Mouse (Mus musculus) ovary, postnatal 14 days (tissue): ENCODE data around the gene Tns2.

Experiments used
- DNase-seq: peaks from one replicate; pipeline ENCODE4 v3.0.0; 2022; ENCODE audit warnings: low spot score

The Tns2 gene

DNA sequence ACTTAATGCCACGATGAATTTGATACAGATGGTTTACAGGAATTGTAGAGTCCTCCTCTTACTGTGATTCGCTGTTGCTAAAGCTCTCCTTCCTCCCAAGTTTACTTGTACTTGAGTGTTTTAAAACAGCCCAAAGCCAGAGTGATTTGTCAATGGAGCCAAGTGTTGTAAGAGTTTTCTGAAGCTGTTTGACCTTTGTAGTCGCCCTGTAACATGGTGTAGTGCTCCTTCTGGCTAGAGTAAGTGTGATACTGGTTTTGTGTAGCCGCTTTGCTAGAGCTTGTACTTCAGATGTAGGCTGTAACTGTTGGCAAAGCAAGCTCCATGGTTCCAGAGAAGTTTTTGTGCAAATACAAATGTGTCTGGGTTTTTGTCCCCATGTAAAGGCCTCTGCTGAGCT is 8.0 kb upstream of the Tns2 start:
- DNase-seq, result no peak

DNA sequence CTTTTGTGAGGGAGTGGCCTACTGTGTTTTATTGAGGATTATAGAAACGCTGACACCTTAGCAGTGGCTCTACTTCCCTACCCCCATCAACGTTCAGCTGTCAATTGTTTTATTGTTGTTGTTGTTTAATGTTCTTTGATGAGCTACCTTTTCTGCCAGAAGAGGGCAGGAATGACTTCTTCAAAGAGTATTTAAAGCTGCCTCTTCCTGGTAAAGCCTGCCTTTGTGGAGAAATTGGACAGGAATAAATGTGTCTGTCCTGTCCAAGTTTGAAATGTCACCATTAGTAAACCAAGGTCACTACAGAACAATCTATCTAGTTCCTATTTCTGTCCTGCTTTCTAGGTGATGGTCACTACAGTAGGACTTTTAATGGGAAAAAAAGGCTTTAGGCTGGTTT is 6.1 kb upstream of the Tns2 start:
- no peak for DNase-seq

DNA sequence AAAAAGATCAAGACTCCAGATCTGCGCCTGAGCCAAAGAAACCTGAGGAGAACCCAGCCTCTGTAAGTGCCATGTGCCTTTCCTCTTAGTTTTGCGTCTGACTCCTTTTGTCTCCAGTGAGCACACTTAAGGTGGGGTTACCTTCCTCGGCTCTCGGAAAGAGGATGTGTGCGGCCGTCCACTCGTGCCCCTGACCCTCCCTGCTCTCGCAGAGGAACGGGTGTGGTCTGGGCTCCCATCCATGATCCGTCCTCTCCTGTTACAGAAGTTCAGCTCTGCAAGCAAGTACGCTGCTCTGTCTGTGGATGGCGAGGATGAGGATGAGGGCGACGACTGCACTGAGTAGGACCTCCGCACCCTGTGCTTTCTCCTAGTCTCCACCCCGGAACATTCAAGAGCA is 5.2 kb upstream of the Tns2 start:
- no peak for DNase-seq

DNA sequence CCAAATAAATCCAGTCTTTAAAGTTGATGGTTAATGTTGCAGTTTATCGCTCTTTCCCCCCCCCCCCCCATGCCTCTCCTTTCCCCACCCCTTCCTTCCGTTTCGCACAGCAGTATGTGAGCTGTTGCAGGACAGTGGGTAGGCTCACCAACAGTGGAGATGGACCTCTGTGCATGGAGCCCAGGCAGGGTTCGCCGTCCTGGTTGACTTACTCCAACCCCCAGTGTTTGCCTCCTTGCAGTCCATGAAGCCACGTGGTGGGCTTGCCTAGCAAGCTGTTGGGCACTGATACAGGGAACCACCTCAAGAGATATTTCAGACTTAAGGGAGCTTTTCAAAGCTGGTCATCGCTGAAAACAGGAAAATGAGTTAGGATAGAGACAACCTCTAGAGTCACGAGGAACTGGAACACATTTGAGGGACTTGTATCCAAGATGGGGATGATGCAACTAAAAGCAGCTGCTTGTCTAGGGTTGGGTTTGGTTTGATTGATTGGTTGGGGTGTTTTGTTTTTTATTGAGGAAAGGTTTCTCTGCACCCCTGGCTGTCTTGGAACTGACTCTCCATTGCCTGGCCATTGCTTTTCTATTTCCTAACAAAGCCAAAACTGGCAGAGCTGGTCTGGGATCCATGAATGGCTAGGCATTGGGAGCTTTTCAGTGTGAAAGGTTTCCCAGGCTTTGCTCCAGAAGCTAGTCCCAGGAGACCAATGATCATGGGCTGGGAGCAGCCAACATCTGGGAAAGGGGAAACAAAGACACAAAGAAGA is 2.9 kb upstream of the Tns2 start:
- no peak for DNase-seq

DNA sequence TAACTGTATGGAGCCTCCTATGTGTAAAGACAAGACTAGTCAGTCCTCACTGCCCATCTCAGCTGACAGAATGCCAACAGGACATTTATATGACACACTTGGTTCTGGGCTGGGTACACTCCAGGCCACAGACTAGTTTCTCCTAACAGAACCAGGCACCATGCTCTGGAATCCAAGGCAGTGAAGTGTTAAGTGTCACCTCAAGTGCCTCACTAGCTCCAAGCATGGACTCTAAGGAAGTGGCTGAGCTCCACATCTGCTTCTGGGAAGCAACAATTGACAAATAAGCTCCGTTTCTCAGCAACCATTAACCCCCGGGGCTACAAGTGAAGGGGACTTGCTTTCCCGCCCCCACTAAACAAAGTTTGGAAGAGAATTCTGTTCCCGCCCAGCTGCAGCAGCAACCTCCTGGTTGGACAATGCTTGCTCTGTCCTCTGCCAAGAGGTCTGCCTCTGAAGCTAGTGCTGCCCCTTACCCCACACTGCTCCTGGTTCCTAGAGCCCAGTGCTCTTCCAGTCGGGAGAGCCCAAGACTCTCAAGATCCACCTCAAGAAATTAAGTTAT is 2.1 kb upstream of the Tns2 start:
- DNase-seq, result no peak

DNA sequence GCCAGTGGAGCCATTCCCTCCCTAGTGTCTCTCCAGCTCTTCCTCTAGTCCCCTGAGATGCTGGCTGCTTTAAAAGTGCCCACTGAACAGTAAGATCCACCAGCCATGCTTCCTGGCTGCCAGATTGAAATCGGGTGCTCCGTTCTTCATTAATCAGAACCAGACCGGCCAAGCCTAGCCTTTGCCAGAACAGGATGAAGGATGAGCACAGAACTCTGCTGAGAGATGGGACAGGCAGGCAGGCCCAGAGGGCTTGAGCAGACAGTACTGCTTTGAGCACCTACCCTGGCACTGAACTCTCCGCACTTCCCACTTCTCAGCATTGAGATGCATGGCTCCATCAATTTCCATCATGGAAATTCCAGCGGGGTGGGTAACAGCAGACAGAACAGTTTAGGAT is 953 bp upstream of the Tns2 start:
- no peak for DNase-seq

DNA sequence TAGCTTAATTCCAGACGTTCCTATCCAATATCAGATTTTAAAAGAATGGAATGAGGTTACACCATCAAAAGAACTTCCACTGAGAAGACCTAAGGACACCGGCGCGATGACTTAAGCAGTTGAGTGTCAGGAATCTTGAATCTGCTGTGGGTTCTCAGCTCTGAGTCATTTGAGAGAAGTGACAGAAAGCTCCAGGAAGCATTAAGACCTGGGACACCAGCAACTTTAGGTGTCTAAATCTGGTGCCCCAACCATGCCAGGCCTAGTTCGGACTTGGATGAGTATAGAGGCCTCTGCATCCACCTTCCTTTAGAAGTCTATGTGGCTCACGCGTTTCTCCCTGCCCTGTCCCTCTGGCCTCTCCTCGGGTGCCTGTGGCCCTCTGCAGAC is 447 bp upstream of the Tns2 start:
- no peak for DNase-seq

DNA sequence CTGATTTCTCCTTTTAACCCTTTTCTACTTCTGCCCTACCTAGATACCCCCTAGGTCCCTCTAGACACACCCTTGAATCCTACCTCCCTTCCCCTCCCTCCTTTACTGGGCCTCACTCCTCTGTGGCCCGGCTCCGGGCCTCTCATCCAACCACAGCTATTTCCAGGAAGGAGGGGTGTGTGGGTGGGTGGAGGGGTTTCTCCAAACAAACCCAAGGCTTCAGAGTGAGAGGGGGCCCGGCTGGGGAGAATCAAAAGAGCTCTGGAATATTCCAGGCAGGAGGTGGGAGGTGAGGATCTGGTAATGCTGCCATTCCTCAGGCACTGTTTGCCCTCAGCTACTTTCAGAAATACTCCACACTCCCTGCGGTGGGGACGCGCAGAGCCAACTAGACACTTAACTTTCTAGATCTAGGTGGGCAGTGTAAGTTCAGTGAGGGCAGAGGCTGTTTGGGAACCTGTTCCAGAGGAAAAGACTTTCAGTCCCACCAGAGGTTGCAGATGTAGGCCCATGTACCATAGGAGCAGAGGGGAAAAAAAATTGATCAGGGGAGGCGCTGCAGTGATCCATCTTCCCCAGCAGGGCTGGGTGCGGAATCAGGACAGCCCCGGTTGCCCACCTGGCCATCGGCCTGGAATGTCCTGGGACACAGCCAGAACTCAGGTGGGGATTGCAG is 921 bp downstream of the Tns2 start:
- DNase-seq, result peak; percentile 45

DNA sequence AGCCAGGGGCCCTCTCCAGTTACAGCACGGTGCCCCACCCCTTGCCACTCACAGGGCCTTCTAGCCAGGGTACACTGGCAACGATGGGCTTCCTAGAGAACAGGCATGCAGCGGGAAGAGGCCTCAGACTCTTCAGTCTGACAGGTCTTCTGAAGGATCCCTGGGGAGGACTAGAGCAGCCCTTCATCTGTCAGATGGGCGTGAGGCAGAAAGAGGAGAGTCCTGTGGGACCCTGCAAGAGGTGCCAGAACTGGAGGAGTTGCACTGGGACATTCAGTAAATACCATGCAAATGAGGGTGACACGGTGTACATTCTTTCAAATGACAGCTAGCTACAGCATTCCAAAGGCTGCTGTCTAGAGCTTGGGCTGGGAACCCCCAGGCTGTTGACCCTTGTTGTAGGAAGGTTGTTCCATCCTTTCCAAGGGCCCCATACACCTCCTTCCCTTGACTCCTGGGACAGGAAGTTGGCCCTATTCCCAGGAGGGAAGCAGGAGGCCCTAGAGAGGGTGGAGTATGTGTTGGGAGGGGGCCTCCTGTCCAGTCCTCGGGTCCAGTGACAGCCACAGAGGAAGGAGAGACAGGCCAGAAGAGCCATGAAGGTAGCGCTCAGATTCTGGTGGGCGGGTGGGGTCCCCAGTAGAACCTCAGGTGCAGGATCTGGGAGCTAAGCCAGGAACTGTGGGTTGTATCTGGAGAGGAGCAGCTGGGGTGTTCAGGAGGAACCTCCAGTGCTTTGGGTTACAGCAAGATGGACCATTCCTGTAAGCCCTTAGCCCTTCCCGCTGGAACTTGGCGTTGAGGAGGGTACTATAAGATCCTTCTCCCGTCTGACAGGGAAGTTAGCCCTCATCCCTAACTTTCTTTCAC is 1.7 kb downstream of the Tns2 start:
- peak; percentile 42 for DNase-seq

DNA sequence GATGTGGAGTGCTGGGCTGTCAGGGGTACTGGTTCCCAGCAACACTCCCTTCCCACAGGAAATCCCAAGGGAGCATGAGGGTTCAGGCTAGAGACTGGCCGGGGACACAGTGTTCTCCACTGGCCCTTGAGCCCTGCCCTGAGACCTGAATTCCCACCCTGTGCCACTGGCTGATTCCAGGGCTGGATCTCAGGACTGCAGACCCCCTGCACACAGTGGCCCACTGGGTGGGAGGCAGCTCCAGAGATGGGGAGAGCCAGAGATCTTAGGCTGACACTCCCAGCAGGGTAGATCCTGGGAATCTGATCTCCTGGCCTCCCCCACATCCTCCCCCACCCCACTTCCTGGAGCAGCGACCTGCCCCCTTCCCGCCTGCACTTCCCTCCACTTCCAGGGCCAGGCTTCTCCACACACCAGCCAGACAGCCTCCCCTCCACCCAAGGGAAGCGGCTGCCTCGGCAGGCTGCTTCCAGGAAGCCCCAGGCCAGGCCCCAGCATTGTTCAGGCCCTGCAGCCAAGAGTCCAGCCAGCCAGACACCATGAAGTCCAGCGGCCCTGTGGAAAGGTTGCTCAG is 2.4 kb downstream of the Tns2 start:
- DNase-seq, result peak; percentile 58

DNA sequence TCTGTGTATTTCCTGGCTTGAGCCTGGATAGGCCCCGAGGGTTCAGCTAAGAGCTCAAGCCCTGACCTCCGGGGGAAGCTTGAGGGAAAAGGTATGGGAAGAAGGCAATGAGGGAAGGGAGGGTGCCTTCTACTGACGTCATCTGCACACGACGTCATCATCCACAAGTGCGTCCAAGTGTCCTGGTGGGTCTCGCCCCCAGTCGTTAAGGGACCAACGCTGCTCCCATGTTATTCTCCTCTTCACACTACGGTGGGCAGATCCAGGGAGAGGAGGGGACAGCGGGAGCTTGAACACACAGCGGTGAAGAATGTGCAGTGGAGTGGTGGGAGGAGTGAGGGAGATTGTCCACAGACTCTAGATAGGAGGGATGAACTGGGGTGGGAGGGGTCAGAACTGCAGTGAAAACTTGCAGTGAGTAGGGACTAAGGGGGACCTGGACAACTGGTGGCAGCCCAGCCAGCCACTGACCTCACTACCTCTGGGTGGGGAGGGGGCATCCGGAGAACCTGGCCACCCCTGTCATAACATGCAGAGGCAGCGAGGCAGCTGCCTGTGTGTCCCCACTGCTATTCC is 3.2 kb downstream of the Tns2 start:
- DNase-seq, result no peak

DNA sequence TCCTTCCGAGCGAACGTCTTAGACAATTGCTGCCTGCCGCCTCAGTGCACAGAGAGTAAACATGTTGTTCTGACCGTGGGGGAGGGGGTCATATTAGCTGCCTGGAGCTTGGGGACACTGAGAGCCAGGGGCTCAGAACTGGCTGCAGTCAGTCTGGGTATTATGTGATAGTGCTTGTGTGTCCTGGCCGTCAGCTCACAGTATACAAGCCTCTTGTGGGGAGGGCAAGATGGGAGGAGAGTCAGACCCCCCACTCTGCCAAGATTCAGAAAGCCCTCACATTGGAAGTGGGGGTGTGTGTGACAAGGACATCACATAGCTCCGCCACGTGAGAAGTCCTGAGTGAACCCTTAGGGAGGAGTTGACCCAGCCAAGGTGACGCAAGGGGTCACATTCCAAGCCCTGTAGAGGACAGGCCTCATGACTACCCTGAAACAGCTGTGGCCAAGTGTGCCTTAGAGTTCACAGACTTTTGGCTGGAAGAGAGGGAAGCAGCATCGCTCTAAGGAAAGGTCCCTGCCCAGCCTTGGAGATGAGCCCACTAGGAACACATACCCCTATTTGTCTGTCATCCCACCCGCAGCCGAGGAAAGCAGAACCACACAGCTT is 3.8 kb downstream of the Tns2 start:
- peak; percentile 51 for DNase-seq

DNA sequence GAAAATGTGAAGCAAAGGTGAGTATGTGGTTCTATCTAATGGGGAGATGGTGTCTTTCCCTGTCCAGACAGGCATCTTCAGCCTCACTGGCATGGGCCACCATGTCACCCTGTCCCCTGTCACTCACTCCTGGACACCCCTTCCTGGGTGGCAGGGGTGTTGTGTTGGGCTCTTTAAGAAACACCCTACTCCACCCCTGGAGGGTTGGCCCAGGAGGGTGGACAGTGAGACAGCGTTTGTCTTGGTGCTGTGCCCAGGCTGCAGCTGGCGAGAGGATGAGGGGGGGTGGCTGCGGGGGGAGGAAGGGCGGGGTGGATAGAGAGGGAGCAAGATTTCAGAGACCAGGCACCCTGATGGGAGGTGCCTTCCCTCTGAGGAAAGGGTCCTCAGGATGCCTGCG is 5.1 kb downstream of the Tns2 start:
- DNase-seq, result peak; percentile 53

DNA sequence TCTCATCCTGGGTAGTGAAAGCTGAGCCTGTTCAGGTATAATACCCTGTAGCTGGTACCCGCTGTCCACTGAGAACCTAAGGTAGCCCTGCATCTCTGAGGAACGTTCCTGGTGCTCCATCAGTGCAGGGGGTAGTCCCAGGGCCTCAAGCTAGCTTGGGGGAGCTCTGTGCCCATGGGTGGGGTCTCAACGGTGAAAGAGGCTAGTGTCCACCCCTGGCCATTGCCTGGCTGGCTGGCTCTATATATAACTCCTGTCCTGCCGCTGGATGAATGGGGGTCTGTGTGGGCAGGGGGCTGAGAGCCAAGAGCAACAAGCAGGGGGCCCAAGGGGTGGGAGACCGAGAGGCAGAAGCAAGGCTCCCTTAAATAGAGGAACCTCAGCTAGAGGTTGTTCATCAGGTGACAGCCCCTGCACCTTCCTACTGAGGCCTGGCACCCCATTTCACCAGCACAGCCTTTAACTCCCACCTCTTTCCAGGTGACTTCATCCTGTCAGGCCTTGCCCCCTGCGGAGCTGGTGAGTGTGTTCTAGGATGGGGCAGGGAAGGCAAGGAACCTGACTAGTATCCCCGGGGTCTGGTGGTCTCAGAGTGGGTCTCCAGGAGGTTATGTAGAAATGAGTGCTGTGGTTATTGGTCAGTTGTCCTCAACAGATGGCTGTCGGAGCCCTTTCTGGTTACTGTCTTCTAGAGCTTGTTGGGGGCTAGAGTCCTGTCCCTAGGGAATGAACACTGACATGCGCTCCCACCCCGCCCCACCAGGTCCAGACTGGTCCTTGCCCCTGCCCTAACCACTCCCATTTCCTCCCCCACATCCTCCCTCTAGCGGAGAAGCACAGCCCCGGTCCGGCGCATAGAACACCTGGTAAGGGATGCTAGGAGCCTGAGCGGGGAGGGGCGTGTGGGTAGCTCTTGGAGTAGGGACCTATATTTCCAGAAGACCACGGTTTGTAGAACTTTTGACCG is 5.8 kb downstream of the Tns2 start:
- DNase-seq, result no peak

DNA sequence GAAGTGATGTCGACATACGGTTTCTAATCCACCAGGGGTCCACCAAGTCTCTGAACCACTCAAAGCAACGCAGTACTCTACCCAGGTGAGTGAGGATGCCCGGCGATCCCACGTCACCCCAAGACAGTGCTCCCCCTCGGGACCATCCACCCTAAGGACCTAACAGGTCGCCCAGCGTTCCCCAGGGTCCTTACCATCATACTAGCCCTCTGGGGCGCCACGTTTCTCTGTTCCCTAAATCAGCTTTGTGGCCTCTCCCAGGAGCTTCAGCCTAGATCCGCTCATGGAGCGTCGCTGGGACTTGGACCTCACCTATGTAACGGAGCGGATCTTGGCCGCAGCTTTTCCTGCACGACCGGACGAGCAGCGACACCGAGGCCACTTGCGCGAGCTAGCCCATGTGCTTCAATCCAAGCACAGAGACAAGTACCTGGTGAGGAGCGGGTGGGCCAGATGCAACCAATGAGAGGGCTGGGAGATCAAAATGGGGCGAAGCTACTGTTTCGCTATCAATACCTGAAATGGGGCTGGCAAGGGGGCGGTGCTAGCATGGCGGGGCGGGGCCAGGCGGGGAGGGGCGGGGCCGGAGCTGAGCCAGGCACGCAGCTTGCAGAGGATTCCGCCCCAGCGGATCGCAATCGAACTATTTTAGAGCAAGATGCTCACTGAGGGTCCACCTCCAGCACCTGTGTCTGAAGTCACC is 6.7 kb downstream of the Tns2 start:
- DNase-seq, result no peak

DNA sequence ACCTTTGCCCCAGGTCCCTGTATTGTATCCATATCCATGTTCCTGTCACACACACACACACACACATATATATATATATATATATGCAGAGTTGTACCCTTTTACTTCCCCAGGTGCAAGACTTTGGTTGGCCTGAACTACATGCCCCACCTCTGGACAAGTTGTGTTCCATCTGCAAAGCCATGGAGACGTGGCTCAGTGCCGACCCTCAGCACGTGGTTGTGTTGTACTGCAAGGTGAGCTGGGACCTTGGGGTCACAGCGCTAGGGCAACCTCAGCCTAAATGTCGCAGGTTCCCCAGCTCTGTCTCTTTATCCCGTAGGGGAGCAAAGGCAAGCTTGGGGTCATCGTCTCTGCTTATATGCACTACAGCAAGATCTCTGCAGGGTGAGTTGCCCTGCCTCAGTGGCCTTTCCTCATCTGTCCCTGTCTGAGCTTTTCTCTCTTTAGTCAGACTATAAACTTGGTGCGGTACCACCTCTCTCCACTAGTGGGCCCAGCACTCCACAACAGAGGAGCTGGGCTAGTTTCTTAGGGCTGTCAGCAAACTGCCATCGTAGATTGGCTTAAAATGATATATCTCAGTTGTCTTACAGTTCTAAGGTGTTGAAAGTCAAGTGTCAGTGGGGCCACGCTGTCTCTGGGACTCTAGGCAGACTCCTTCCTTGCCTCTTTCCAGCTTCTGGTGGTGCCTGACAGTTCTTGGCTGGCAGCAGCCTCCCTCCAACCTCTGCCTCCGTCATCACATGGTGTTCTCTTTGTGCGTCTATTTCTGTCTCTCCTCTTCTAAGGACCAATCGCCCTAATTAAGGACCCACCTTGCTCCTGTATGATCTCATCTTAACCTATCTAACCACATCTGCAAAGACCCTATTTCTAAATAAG is 7.7 kb downstream of the Tns2 start:
- peak; percentile 46 for DNase-seq

DNA sequence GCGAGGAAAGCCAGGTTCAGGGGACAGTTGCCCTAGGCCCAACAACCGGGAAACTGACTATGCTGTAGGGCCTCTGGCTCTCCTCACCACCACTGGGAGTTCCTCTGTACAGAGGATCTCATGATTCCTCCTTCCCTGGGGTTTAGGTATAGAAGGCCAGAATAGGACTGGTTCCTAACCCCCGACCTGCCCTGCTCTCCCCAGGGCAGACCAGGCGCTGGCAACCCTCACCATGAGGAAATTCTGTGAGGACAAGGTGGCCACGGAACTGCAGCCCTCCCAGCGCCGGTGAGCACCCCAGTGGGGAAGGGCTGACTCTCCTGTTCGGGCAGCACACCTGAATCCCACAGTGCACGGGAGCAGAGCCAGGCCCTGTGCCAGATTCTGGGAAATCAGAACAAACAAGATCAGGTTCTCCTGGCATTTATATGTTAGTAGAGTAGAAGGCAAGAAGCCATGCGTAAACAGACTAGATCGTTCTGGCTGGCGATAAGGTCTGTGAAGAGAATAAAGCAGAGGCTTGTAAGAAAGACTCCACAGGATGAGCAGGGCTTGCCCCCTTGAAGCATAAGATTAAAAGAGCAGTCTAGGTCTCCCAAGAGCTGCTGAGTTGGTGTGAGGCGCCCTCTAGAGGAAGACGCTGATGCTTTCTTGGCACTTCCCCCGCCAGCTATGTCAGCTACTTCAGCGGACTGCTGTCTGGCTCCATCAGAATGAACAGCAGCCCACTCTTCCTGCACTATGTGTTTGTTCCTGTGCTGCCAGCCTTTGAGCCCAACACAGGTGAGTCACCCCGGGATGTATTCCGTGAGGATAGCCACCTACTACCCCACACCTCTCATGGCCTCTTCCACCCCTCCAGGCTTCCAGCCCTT is 8.7 kb downstream of the Tns2 start:
- peak; percentile 81 for DNase-seq

DNA sequence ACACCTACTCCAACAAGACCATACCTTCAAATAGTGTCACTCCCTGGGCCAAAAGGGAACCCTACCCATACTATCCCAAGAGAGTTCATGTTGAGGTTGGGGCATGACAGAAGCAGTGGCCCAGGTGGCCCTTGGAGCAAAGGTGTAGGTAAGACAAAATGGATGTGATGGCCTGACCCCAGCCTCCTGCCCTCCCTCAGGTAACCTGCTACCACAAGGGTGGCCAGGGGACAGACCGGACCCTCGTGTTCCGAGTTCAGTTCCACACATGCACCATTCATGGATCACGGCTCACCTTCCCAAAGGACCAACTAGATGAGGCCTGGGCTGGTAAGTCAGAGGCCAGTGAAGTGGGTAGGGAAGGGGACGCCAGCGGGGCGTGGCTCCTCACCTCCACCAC is 10.1 kb downstream of the Tns2 start:
- DNase-seq, result no peak
